Mouse (Mus musculus): ENCODE measurements around the gene Pdhb. TPM values are rescaled to one million over a fixed set of nuclear protein-coding genes. Genes with fewer than 3 reads are reported as not detected.

Gene Pdhb
- total and polyA plus RNA-seq, 2 experiments from 2014 or later, result 151 to 249 TPM

GRCm38 (mm10) chr14:8209896-8210295 is 37.1 kb upstream of the Pdhb start:
- no peaks in the 10 kb centered on the region for H3K36me3 ChIP-seq (ENCODE audit: insufficient read depth)
- 74% methylated on average over 2 of the region's 2 CpGs for WGBS
- H3K9me3 ChIP-seq (ENCODE audit: low read length), result no peaks in the 10 kb centered on the region
- H3K27ac ChIP-seq (ENCODE audit: low read depth, low read length), result no peak overlapping the region
- DNase-seq (no peak), ATAC-seq (no peak)
- no peak overlapping the region for H3K9ac ChIP-seq
- H3K4me2 ChIP-seq (ENCODE audit: low read depth), result no peak overlapping the region
- no peak overlapping the region for H3K4me3 ChIP-seq (ENCODE audit: low read depth, low read length)
- peaks cover 6% of the 10 kb centered on the region; the same call in 1 of the 2 replicates for H3K4me1 ChIP-seq (ENCODE audit: insufficient read depth)
- no peak for TF ChIP-seq CTCF (IDR thresholded peaks at IDR 0.05; ENCODE audit: low read depth)
- H3K27me3 ChIP-seq (ENCODE audit: insufficient read depth, low read length), result no peaks in the 10 kb centered on the region

DNA sequence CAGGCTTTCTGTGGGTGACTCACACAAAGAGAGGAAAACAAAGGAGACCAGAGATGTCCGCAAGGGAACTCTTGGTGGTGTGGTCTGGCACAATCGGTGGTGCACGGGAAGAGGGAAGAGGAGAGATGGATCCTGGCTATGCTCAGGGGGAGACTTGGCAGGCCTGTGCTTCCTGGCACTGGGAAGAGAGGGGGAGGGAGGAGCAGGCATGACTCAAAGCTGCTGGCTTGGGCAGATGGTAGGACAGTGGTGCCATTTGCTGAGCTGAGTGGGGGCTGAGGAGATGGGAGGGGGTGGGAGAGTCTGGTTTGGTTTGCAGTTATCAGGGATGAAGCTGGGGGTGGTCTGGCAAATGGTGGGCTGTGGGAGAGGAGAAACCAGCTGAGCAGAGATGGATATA is 36.1 kb upstream of the Pdhb start:
- DNase-seq, result peak; percentile 74
- no peak for TF ChIP-seq CTCF (IDR thresholded peaks at IDR 0.05; ENCODE audit: low read depth)
- H3K4me2 ChIP-seq (ENCODE audit: low read depth), result no peak overlapping the region
- no peak overlapping the region for H3K9ac ChIP-seq
- H3K27ac ChIP-seq (ENCODE audit: low read depth, low read length), result no peak overlapping the region
- no peak overlapping the region for H3K4me3 ChIP-seq (ENCODE audit: low read depth, low read length)
- ATAC-seq, result peak; percentile 59
- H3K9me3 ChIP-seq (ENCODE audit: low read length), result no peaks in the 10 kb centered on the region
- no peaks in the 10 kb centered on the region for H3K36me3 ChIP-seq (ENCODE audit: insufficient read depth)
- H3K27me3 ChIP-seq (ENCODE audit: insufficient read depth, low read length), result no peaks in the 10 kb centered on the region
- peaks cover 6% of the 10 kb centered on the region; the same call in 1 of the 2 replicates for H3K4me1 ChIP-seq (ENCODE audit: insufficient read depth)
- WGBS, result 47% methylated on average over 3 of the region's 3 CpGs

DNA sequence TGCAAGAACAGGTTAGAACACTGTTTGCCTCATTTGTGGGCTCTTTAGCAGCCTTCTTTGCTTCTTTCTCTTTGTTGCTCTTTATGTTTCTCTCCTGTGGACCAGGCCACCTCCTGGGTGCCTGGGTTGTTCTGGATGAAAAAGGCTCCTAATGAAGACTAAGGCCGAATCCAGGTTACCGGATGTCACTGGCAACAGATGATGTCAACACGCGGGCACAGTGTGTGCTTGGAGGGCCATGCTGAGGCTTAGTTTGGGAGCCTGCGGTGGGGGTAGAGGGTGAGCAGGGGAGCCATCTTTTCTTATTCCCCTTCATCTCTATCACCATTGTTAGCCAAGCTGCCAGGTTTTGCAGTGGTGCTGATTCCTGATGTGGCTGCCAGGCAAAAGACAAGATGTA is 34.7 kb upstream of the Pdhb start:
- Histone ChIP-seq H3K9ac (no peak overlapping the region), H3K27me3 (ENCODE audit: insufficient read depth, low read length) (no peaks in the 10 kb centered on the region), H3K9me3 (ENCODE audit: low read length) (no peaks in the 10 kb centered on the region), H3K4me2 (ENCODE audit: low read depth) (no peak overlapping the region), H3K4me3 (ENCODE audit: low read depth, low read length) (no peak overlapping the region), H3K27ac (ENCODE audit: low read depth, low read length) (no peak overlapping the region), H3K4me1 (ENCODE audit: insufficient read depth) (peaks cover 6% of the 10 kb centered on the region; the same call in 1 of the 2 replicates), H3K36me3 (ENCODE audit: insufficient read depth) (no peaks in the 10 kb centered on the region)
- DNase-seq (no peak), ATAC-seq (no peak)
- no peak for TF ChIP-seq CTCF (IDR thresholded peaks at IDR 0.05; ENCODE audit: low read depth)
- 57% methylated on average over 5 of the region's 5 CpGs for WGBS

GRCm38 (mm10) chr14:8207105-8207504 is 34.3 kb upstream of the Pdhb start:
- Histone ChIP-seq H3K9me3 (ENCODE audit: low read length) (no peaks in the 10 kb centered on the region), H3K9ac (no peak overlapping the region), H3K4me1 (ENCODE audit: insufficient read depth) (peaks cover 6% of the 10 kb centered on the region; the same call in 1 of the 2 replicates), H3K4me2 (ENCODE audit: low read depth) (no peak overlapping the region), H3K27me3 (ENCODE audit: insufficient read depth, low read length) (no peaks in the 10 kb centered on the region), H3K27ac (ENCODE audit: low read depth, low read length) (no peak overlapping the region), H3K36me3 (ENCODE audit: insufficient read depth) (no peaks in the 10 kb centered on the region), H3K4me3 (ENCODE audit: low read depth, low read length) (no peak overlapping the region)
- WGBS, result 15% methylated on average over 5 of the region's 5 CpGs
- ATAC-seq, result peak; percentile 26; the same call in 1 of the 2 replicates
- no peak for TF ChIP-seq CTCF (IDR thresholded peaks at IDR 0.05; ENCODE audit: low read depth)
- no peak for DNase-seq

DNA sequence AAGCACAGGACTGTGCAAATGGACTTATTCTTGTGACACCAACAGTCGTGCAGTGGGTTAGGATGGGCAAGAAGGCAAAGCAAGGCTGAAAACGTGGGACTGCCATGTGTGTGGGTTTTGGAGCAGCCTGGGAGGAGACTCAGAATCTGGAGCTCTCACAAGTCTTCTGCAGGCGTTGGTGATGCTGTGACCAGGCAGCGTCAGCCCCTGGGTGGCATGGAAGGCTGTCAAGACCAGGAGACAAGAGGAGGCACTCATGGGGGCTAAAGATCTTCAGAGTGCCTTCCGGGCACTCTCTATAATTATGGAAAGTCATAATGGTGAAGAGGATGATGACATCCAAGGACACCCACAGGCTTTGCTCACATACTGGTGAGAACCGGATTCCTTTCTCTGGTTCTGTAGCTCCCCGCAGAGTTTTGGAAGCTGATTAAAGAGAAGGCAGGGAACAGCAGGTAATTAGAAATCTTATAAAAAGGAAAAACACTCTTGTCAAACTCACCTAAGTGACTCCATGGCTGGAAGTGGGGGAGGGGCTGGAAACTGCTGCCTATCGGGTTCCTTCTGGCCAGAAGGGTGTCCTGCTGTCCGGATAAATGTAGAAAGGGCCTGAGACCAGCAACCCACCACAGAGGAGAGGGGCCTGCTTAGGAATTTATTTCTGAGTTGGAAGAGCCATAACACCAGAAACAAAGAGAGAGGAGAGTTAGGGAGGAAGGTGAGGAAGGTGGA is 33.5 kb upstream of the Pdhb start:
- no peak for TF ChIP-seq CTCF (IDR thresholded peaks at IDR 0.05; ENCODE audit: low read depth)
- WGBS, result 52% methylated on average over 9 of the region's 9 CpGs
- DNase-seq, result no peak
- no peak overlapping the region for H3K4me3 ChIP-seq (ENCODE audit: low read depth, low read length)
- no peaks in the 10 kb centered on the region for H3K36me3 ChIP-seq (ENCODE audit: insufficient read depth)
- H3K27me3 ChIP-seq (ENCODE audit: insufficient read depth, low read length), result no peaks in the 10 kb centered on the region
- ATAC-seq, result no peak
- H3K4me1 ChIP-seq (ENCODE audit: insufficient read depth), result peaks cover 6% of the 10 kb centered on the region; the same call in 1 of the 2 replicates
- H3K9me3 ChIP-seq (ENCODE audit: low read length), result no peaks in the 10 kb centered on the region
- no peak overlapping the region for H3K9ac ChIP-seq
- H3K27ac ChIP-seq (ENCODE audit: low read depth, low read length), result no peak overlapping the region
- no peak overlapping the region for H3K4me2 ChIP-seq (ENCODE audit: low read depth)

- H3K36me3 ChIP-seq (ENCODE audit: insufficient read depth), result no peaks in the 10 kb centered on the region
- H3K9me3 ChIP-seq (ENCODE audit: low read length), result no peaks in the 10 kb centered on the region
- no peak for ATAC-seq
- WGBS, result 85% methylated on average over 3 of the region's 3 CpGs
- H3K4me2 ChIP-seq (ENCODE audit: low read depth), result no peak overlapping the region
- H3K27ac ChIP-seq (ENCODE audit: low read depth, low read length), result no peak overlapping the region
- no peak overlapping the region for H3K9ac ChIP-seq
- no peak overlapping the region for H3K4me3 ChIP-seq (ENCODE audit: low read depth, low read length)
- H3K27me3 ChIP-seq (ENCODE audit: insufficient read depth, low read length), result no peaks in the 10 kb centered on the region
- DNase-seq, result no peak
- TF ChIP-seq CTCF (IDR thresholded peaks at IDR 0.05; ENCODE audit: low read depth), result no peak
- no peaks in the 10 kb centered on the region for H3K4me1 ChIP-seq (ENCODE audit: insufficient read depth)
Measured at GRCm38 (mm10) chr14:8201715-8202114, 28.9 kb upstream of the Pdhb start.

- Histone ChIP-seq H3K9me3 (ENCODE audit: low read length) (no peaks in the 10 kb centered on the region), H3K9ac (no peak overlapping the region), H3K27me3 (ENCODE audit: insufficient read depth, low read length) (no peaks in the 10 kb centered on the region), H3K4me3 (ENCODE audit: low read depth, low read length) (no peak overlapping the region), H3K36me3 (ENCODE audit: insufficient read depth) (no peaks in the 10 kb centered on the region), H3K27ac (ENCODE audit: low read depth, low read length) (no peak overlapping the region), H3K4me1 (ENCODE audit: insufficient read depth) (no peaks in the 10 kb centered on the region), H3K4me2 (ENCODE audit: low read depth) (no peak overlapping the region)
- peak; percentile 43; the same call in 1 of the 2 replicates for ATAC-seq
- peak; percentile 30 for DNase-seq
- TF ChIP-seq CTCF (IDR thresholded peaks at IDR 0.05; ENCODE audit: low read depth), result no peak
- 37% methylated on average over 5 of the region's 5 CpGs for WGBS
Measured at GRCm38 (mm10) chr14:8200769-8201168, 27.9 kb upstream of the Pdhb start.
